In genomic region chr8:122719500-122720065, GRCm38 (mm10) we compare ENCODE assay signal across 8 mouse cellular contexts. TPM values are rescaled to one million over a fixed set of nuclear protein-coding genes. Genes with fewer than 3 reads are reported as not detected.
A peak's percentile ranks its signal among the peaks of the same experiment; 100 is the strongest.
DNase-seq lines count a peak whose midpoint lies in the region; ATAC-seq lines count a peak whose summit lies in the region.

No protein-coding gene starts in this region.

- 31% methylated on average over 7 of the region's 7 CpGs for WGBS in limb, embryonic 13.5 days
- whole genome bisulfite sequencing in midbrain, embryonic 15.5 days = 31% methylated on average over 7 of the region's 7 CpGs

- DNase-seq in urinary bladder, adult 18-20 months (ENCODE audit: low spot score in 2 of 2) = peak; percentile 18
- DNase-seq in urinary bladder, postnatal 25 days (ENCODE audit: low spot score) = no peak
- no peak for DNase-seq in natural killer cell, adult 2 months (ENCODE audit: low spot score in 2 of 2)
- no peak for DNase-seq in adipocyte (ENCODE audit: low spot score)

- no peaks in the 10 kb centered on the region for H3K36me3 ChIP-seq in limb, embryonic 13.5 days
- H3K36me3 ChIP-seq in midbrain, embryonic 15.5 days (replicated peaks) = no peaks in the 10 kb centered on the region

- no peak overlapping the region for H3K9ac ChIP-seq in limb, embryonic 13.5 days
- no peak overlapping the region for H3K9ac ChIP-seq in midbrain, embryonic 15.5 days

- H3K4me2 ChIP-seq in limb, embryonic 13.5 days (replicated peaks) = no peak overlapping the region
- H3K4me2 ChIP-seq in midbrain, embryonic 15.5 days = peak overlapping the region; percentile 36; the same call in 1 of the 2 replicates

- no peak overlapping the region for H3K27ac ChIP-seq in limb, embryonic 13.5 days
- H3K27ac ChIP-seq in midbrain, embryonic 15.5 days = peak overlapping the region; percentile 85

- H3K27me3 ChIP-seq in limb, embryonic 13.5 days = peaks cover 40% of the 10 kb centered on the region
- no peaks in the 10 kb centered on the region for H3K27me3 ChIP-seq in midbrain, embryonic 15.5 days (replicated peaks)

- ATAC-seq in granulocyte monocyte progenitor cell, adult 5-6 weeks (replicated peaks; ENCODE audit: poor library complexity, severe bottlenecking) = peak; percentile 60
- ATAC-seq in limb, embryonic 13.5 days (ENCODE audit: low FRiP score, low read depth) = peak; percentile 48; the same call in 1 of the 2 replicates
- peak; percentile 11 for ATAC-seq in midbrain, embryonic 15.5 days (replicated peaks)
- ATAC-seq in cerebellum, adult (ENCODE audit: insufficient number of reproducible peaks, low FRiP score, low TSS enrichment) = no peak

- no peak overlapping the region for H3K4me3 ChIP-seq in limb, embryonic 13.5 days
- H3K4me3 ChIP-seq in midbrain, embryonic 15.5 days = no peak overlapping the region

- H3K9me3 ChIP-seq in limb, embryonic 13.5 days = no peaks in the 10 kb centered on the region
- no peaks in the 10 kb centered on the region for H3K9me3 ChIP-seq in midbrain, embryonic 15.5 days

- peaks cover 8% of the 10 kb centered on the region for H3K4me1 ChIP-seq in limb, embryonic 13.5 days
- H3K4me1 ChIP-seq in midbrain, embryonic 15.5 days = peaks cover 28% of the 10 kb centered on the region

RNA-seq across cellular contexts. Expression of gene Cbfa2t3, which starts 20.7 kb away (rescaled TPM):
- total RNA-seq in granulocyte monocyte progenitor cell, adult 5-6 weeks (2014; fragmentation: Nextera tagmentation) = 35.4 and 37.7 TPM in 2 replicates
- total RNA-seq in granulocyte monocyte progenitor cell, adult 5-6 weeks (2017) = 8.3 and 16.0 TPM in 2 replicates
- 4.3 and 4.8 TPM in 2 replicates for polyA plus RNA-seq in limb, embryonic 13.5 days (2015; fragmentation: Nextera tagmentation; extraction: Ambion mirVana)
- 20.2 and 21.4 TPM in 2 replicates for polyA plus RNA-seq in midbrain, embryonic 15.5 days (2015; fragmentation: Nextera tagmentation; extraction: Ambion mirVana)

RNA-seq across cellular contexts. Expression of gene Acsf3, which starts 55.7 kb away (rescaled TPM):
- 5.0 and 20.5 TPM in 2 replicates for total RNA-seq in granulocyte monocyte progenitor cell, adult 5-6 weeks (2014; fragmentation: Nextera tagmentation)
- 8.1 and 12.0 TPM in 2 replicates for total RNA-seq in granulocyte monocyte progenitor cell, adult 5-6 weeks (2017)
- polyA plus RNA-seq in limb, embryonic 13.5 days (2015; fragmentation: Nextera tagmentation; extraction: Ambion mirVana) = 18.2 and 19.8 TPM in 2 replicates
- 16.4 and 18.3 TPM in 2 replicates for polyA plus RNA-seq in midbrain, embryonic 15.5 days (2015; fragmentation: Nextera tagmentation; extraction: Ambion mirVana)

Comparison
In these comparisons a context has a peak if more than half of its experiments do, and no peak if none do; other contexts are left out.
1. DNase-seq: peak in urinary bladder, adult 18-20 months (2 of 2); none in urinary bladder, postnatal 25 days (single experiment), natural killer cell, adult 2 months (0 of 2) and adipocyte (single experiment).